Mouse (Mus musculus) liver, adult 2 months (tissue): ENCODE results near the gene Ptpn4.

ENCODE experiments used
- CTCF ChIP-seq: fragments of 200-500 bp; IDR thresholded peaks from 2 replicates; pipeline ENCODE4 v1.5.1; 2011; ENCODE audit warnings: low read depth, low read length, control low read depth
- POLR2A ChIP-seq: fragments of 200-500 bp; IDR thresholded peaks from 2 replicates; pipeline ENCODE4 v1.6.1; 2011; ENCODE audit warnings: low read length, control low read depth; ENCODE audit not compliant: insufficient read depth; ENCODE audit errors: extremely low read depth

DNA sequence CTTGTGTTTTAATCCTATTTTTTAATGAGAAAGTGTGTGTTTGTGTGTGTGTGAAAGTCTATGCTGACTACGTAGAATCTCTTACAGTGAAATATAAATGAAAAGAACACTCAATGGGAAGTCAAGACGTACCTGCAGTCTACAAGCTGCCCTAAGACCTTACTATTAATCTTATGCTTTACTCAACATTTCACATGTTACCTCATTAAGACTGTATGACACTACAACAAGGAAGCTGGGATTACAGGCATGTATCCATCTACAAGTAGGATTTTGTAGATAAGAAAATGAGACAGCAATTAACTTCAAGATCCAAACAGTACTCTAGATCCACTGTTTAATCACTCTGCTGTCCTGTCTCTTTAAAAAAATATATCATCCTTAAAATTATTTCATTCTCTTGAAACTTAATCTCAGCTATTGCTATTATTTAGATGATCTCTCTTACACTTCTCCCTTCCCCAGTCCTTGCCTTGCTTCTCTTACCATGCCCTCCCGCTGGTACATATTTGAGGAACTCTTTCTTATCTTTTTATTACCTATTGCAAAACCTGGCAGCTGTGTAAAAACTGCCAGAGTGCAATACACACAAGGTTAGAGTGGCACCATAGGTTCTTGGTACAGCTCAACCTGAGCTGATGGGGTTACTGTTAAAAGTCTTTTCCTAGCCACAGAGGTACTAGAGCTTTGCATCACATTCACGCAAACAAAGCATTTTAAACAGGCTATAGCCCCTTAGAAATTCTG lies 130.8 kb downstream of the Ptpn4 start:
- TF ChIP-seq CTCF, result no peak
- no peak for TF ChIP-seq POLR2A
